17 mouse cellular contexts compared by ENCODE assay signal in genomic region chr12:41033196-41033595, GRCm38 (mm10). TPM values are rescaled to one million over a fixed set of nuclear protein-coding genes. Genes with fewer than 3 reads are reported as not detected.
A peak's percentile ranks its signal among the peaks of the same experiment; 100 is the strongest.
DNase-seq lines count a peak whose midpoint lies in the region; ATAC-seq lines count a peak whose summit lies in the region.
"Had no signal": no experiment of that assay in that cellular context is flagged by ENCODE, and none has a peak within 500 bp of the region (broad histone marks: within the 10 kb centered on the region; RNA-seq: fewer than 3 reads in every experiment).

No protein-coding gene starts in this region.

- peak; percentile 58 for ATAC-seq in forebrain, embryonic 16.5 days
- ATAC-seq in cerebellum, adult (ENCODE audit: insufficient number of reproducible peaks, low FRiP score, low TSS enrichment): peak; percentile 96
- ATAC-seq: CD4-positive, CD25-positive, alpha-beta regulatory T cell, adult 4 months; intestine, embryonic 15.5 days; Patski had no signal

- H3K36me3 ChIP-seq in forebrain, embryonic 16.5 days (ENCODE audit: control insufficient read depth, insufficient read depth): no peaks in the 10 kb centered on the region
- H3K36me3 ChIP-seq in forebrain, embryonic 10.5 days (replicated peaks): no peaks in the 10 kb centered on the region; the same call in 1 of the 2 replicates
- H3K36me3 ChIP-seq: embryonic facial prominence, embryonic 10.5 days; intestine, embryonic 15.5 days had no signal

- no peak for DNase-seq in forebrain, embryonic 10.5 days (ENCODE audit: extremely low spot score, low spot score)
- DNase-seq in kidney, adult 9 months: peak; percentile 8
- DNase-seq in kidney, postnatal 36 days: no peak
- peak; percentile 7 for DNase-seq in fibroblast of lung, adult 2 months (ENCODE audit: low read depth)
- DNase-seq in lung, postnatal 14 days: no peak
- DNase-seq: kidney, postnatal 4 days; lung, postnatal 10 days; midbrain, embryonic 14.5 days; right cerebral cortex, postnatal 25 days; thymus, postnatal 25 days had no signal

- H3K27ac ChIP-seq in forebrain, embryonic 16.5 days (ENCODE audit: low read length): no peak overlapping the region
- no peak overlapping the region for H3K27ac ChIP-seq in forebrain, embryonic 10.5 days
- H3K27ac ChIP-seq: embryonic facial prominence, embryonic 10.5 days; intestine, embryonic 15.5 days had no signal

- H3K9me3 ChIP-seq in forebrain, embryonic 16.5 days (ENCODE audit: control insufficient read depth, low read length): no peaks in the 10 kb centered on the region; the same call in 1 of the 2 replicates
- 0 out of 2 replicates have a peak, but pooled peaks cover 8% of the 10 kb centered on the region for H3K9me3 ChIP-seq in forebrain, embryonic 10.5 days
- H3K9me3 ChIP-seq: embryonic facial prominence, embryonic 10.5 days; intestine, embryonic 15.5 days had no signal

- no peak overlapping the region for H3K9ac ChIP-seq in forebrain, embryonic 16.5 days (replicated peaks; ENCODE audit: low read depth, low read length)
- H3K9ac ChIP-seq: intestine, embryonic 15.5 days had no signal

- H3K4me3 ChIP-seq in forebrain, embryonic 16.5 days (replicated peaks; ENCODE audit: low read length): no peak overlapping the region
- no peak overlapping the region for H3K4me3 ChIP-seq in forebrain, embryonic 10.5 days
- H3K4me3 ChIP-seq: embryonic facial prominence, embryonic 10.5 days; intestine, embryonic 15.5 days had no signal

- H3K27me3 ChIP-seq in forebrain, embryonic 16.5 days (replicated peaks; ENCODE audit: control insufficient read depth, insufficient read depth, low read length): no peaks in the 10 kb centered on the region
- no peaks in the 10 kb centered on the region for H3K27me3 ChIP-seq in forebrain, embryonic 10.5 days (ENCODE audit: poor library complexity, severe bottlenecking)
- H3K27me3 ChIP-seq: intestine, embryonic 15.5 days; Patski had no signal

- H3K4me2 ChIP-seq in forebrain, embryonic 16.5 days (ENCODE audit: low read length): no peak overlapping the region
- H3K4me2 ChIP-seq: intestine, embryonic 15.5 days; liver, embryonic 11.5 days had no signal

- no peaks in the 10 kb centered on the region for H3K4me1 ChIP-seq in forebrain, embryonic 16.5 days (replicated peaks; ENCODE audit: control insufficient read depth, insufficient read depth, low read length)
- H3K4me1 ChIP-seq in forebrain, embryonic 10.5 days: no peaks in the 10 kb centered on the region
- H3K4me1 ChIP-seq: embryonic facial prominence, embryonic 10.5 days; intestine, embryonic 15.5 days had no signal

- WGBS in forebrain, embryonic 16.5 days: 69% methylated on average over 3 of the region's 3 CpGs
- 91% methylated on average over 3 of the region's 3 CpGs for WGBS in forebrain, embryonic 10.5 days

RNA-seq across cellular contexts. Expression of gene Immp2l, which starts 9.3 kb away (rescaled TPM):
- 5.7 and 6.9 TPM in 2 replicates for polyA plus RNA-seq in forebrain, embryonic 16.5 days (2015; fragmentation: Nextera tagmentation; extraction: Ambion mirVana)
- polyA plus RNA-seq in forebrain, embryonic 10.5 days (2016; fragmentation: Nextera tagmentation; extraction: Ambion mirVana): 8.6 and 10.4 TPM in 2 replicates

Comparison
In these comparisons a context has a peak if more than half of its experiments do, and no peak if none do; other contexts are left out.
1. DNase-seq: peak in kidney, adult 9 months (single experiment) and fibroblast of lung, adult 2 months (single experiment); none in forebrain, embryonic 10.5 days (single experiment), kidney, postnatal 36 days (0 of 2) and lung, postnatal 14 days (single experiment).